Comparison of ENCODE assay signal across 22 mouse cellular contexts in genomic region chr11:11714676-11715075, GRCm38 (mm10). TPM values are rescaled to one million over a fixed set of nuclear protein-coding genes. Genes with fewer than 3 reads are reported as not detected.
DNase-seq lines count a peak whose midpoint lies in the region; ATAC-seq and TF ChIP-seq lines count a peak whose summit lies in the region.
"Had no signal": no experiment of that assay in that cellular context is flagged by ENCODE, and none has a peak within 500 bp of the region (broad histone marks: within the 10 kb centered on the region; RNA-seq: fewer than 3 reads in every experiment).

No protein-coding gene starts in this region.

- no peak for DNase-seq in liver
- DNase-seq in thymus, adult 2 months: peak; percentile 22
- no peak for DNase-seq in thymus, postnatal 25 days
- DNase-seq in adrenal gland, adult 2 months: no peak
- no peak for DNase-seq in lung, postnatal 10 days
- no peak for DNase-seq in layer of hippocampus, adult 18-20 months (ENCODE audit: low spot score in 2 of 2)
- DNase-seq: adrenal gland, postnatal 14 days; cerebellum, adult 11-12 months; cerebellum, adult 9-11 months; cerebellum, postnatal 36 days; forebrain, postnatal 0 days; gastrocnemius, postnatal 14 days; heart, adult 2 months had no signal

- H3K27me3 ChIP-seq in liver, embryonic 12.5 days (replicated peaks): no peaks in the 10 kb centered on the region
- H3K27me3 ChIP-seq in thymus, adult 2 months (ENCODE audit: control insufficient read depth, insufficient read depth, low read length): no peaks in the 10 kb centered on the region
- H3K27me3 ChIP-seq: forebrain, embryonic 12.5 days; heart, embryonic 12.5 days had no signal

- no peak for TF ChIP-seq POLR2A in thymus, adult 2 months (IDR thresholded peaks at IDR 0.05; ENCODE audit: control insufficient read depth, extremely low read depth, insufficient read depth, low read length, poor library complexity)

- H3K36me3 ChIP-seq in liver, embryonic 12.5 days: peaks cover 89% of the 10 kb centered on the region
- peaks cover 59% of the 10 kb centered on the region for H3K36me3 ChIP-seq in thymus, adult 2 months (ENCODE audit: control insufficient read depth, insufficient read depth, low read length)
- H3K36me3 ChIP-seq: embryonic facial prominence, embryonic 10.5 days; forebrain, embryonic 12.5 days; heart, embryonic 12.5 days; hindbrain, embryonic 10.5 days had no signal

- H3K9ac ChIP-seq in liver, embryonic 12.5 days: no peak overlapping the region
- H3K9ac ChIP-seq: forebrain, embryonic 12.5 days; forebrain, postnatal 0 days; heart, embryonic 12.5 days; hindbrain, embryonic 14.5 days had no signal

- H3K4me2 ChIP-seq in liver, embryonic 12.5 days: no peak overlapping the region
- H3K4me2 ChIP-seq: forebrain, embryonic 12.5 days; heart, embryonic 12.5 days; hindbrain, embryonic 14.5 days had no signal

- ATAC-seq in liver, embryonic 12.5 days: no peak
- peak; percentile 31; the same call in 1 of the 2 replicates for ATAC-seq in erythroblast, adult 5-6 weeks (replicated peaks; ENCODE audit: low FRiP score, poor library complexity, severe bottlenecking)
- ATAC-seq: forebrain, postnatal 0 days had no signal

- H3K9me3 ChIP-seq in liver, embryonic 12.5 days (replicated peaks): no peaks in the 10 kb centered on the region
- H3K9me3 ChIP-seq: embryonic facial prominence, embryonic 10.5 days; forebrain, embryonic 12.5 days; G1E; heart, embryonic 12.5 days; hindbrain, embryonic 10.5 days had no signal

- WGBS in liver, embryonic 12.5 days (ENCODE audit: insufficient replicate concordance): 79% methylated on average over 2 of the region's 2 CpGs
- 38% methylated on average over 2 of the region's 2 CpGs for WGBS in thymus, adult 2 months

- no peak for TF ChIP-seq CTCF in thymus, adult 2 months (IDR thresholded peaks at IDR 0.05; ENCODE audit: borderline replicate concordance, control insufficient read depth, extremely low read depth, insufficient read depth, low read length, poor library complexity)

- 0 out of 2 replicates have a peak overlapping the region, but pooled peaks have one; percentile 8 for H3K27ac ChIP-seq in liver, embryonic 12.5 days
- H3K27ac ChIP-seq in thymus, adult 2 months (ENCODE audit: control insufficient read depth, insufficient read depth, low read length): peak overlapping the region; percentile 66
- H3K27ac ChIP-seq: embryonic facial prominence, embryonic 10.5 days; forebrain, embryonic 12.5 days; heart, adult 2 months; hindbrain, embryonic 10.5 days; hindbrain, embryonic 14.5 days had no signal

- H3K4me3 ChIP-seq in liver, embryonic 12.5 days: no peak overlapping the region
- no peak overlapping the region for H3K4me3 ChIP-seq in thymus, adult 2 months (ENCODE audit: control insufficient read depth, insufficient read depth, low read length)
- H3K4me3 ChIP-seq: embryonic facial prominence, embryonic 10.5 days; erythroblast, embryonic 14.5 days; forebrain, embryonic 12.5 days; heart, adult 2 months; heart, embryonic 12.5 days; hindbrain, embryonic 10.5 days had no signal

- peaks cover 60% of the 10 kb centered on the region for H3K4me1 ChIP-seq in liver, embryonic 12.5 days
- H3K4me1 ChIP-seq in thymus, adult 2 months (replicated peaks; ENCODE audit: control insufficient read depth, insufficient read depth, low read length): peaks cover 63% of the 10 kb centered on the region
- H3K4me1 ChIP-seq: embryonic facial prominence, embryonic 10.5 days; forebrain, embryonic 12.5 days; heart, embryonic 12.5 days; hindbrain, embryonic 10.5 days had no signal

RNA-seq across cellular contexts. Expression of gene Ikzf1, which starts 29.9 kb away (rescaled TPM):
- polyA plus RNA-seq in liver, embryonic 12.5 days (2016; fragmentation: Nextera tagmentation; extraction: Ambion mirVana): 59.1 and 61.0 TPM in 2 replicates
- 645 and 923 TPM in 2 replicates for polyA plus RNA-seq in thymus, adult 2 months (2012; rRNA removed)
- 61.1 and 70.4 TPM in 2 replicates for total RNA-seq in erythroblast, adult 5-6 weeks (2015; ENCODE audit: low replicate concordance)
- 27.2 and 32.0 TPM in 2 replicates for total RNA-seq in erythroblast, adult 5-6 weeks (2017; ENCODE audit: low replicate concordance)
- 1 to 10 TPM; 2.0 to 3.0 TPM for total RNA-seq in adrenal gland, adult 2 months (2021)
- 11.0 and 11.5 TPM in 2 replicates for polyA plus RNA-seq in adrenal gland, adult 2 months (2012; rRNA removed)
- total RNA-seq in layer of hippocampus, adult 18-20 months (2021): 1 to 10 TPM; 3.7 to 3.9 TPM

Comparison
In these comparisons a context has a peak if more than half of its experiments do, and no peak if none do; other contexts are left out.
1. RNA of gene Ikzf1, which starts 29.9 kb away (total RNA-seq): 27.2 to 70.4 TPM in erythroblast, adult 5-6 weeks; 3.7 to 3.9 TPM in layer of hippocampus, adult 18-20 months and 2.0 to 3.0 TPM in adrenal gland, adult 2 months; every median in the first group is over 4 times any median in the second.